In genomic region chr19:31383881-31384280, GRCm38 (mm10) we compare ENCODE assay signal across 11 mouse cellular contexts.
DNase-seq lines count a peak whose midpoint lies in the region; ATAC-seq lines count a peak whose summit lies in the region.
"Had no signal": no experiment of that assay in that cellular context is flagged by ENCODE, and none has a peak within 500 bp of the region (broad histone marks: within the 10 kb centered on the region; RNA-seq: fewer than 3 reads in every experiment).

No protein-coding gene starts in this region.

- ATAC-seq in frontal cortex, adult (ENCODE audit: low TSS enrichment): peak; percentile 98
- no peak for ATAC-seq in megakaryocyte progenitor cell, adult 5-6 weeks (replicated peaks; ENCODE audit: poor library complexity)
- ATAC-seq: CD4-positive, CD25-positive, alpha-beta regulatory T cell, adult 4 months had no signal

- DNase-seq in frontal cortex, postnatal 25 days (ENCODE audit: low spot score in 2 of 2): no peak
- DNase-seq in Muller cell, postnatal 12 days (ENCODE audit: inconsistent ontology term): peak; percentile 54
- DNase-seq in frontal cortex, adult 2 months (ENCODE audit: extremely low spot score in 1 of 2, low spot score in 1 of 2): peak; percentile 8 to 45
- DNase-seq in lung, postnatal 10 days: peak; percentile 35
- no peak for DNase-seq in spleen, postnatal 4 days (ENCODE audit: low spot score in 2 of 2)
- DNase-seq in kidney, adult 8-10 months: no peak
- DNase-seq: kidney, postnatal 14 days; thymus, postnatal 36 days had no signal

Comparison
In these comparisons a context has a peak if more than half of its experiments do, and no peak if none do; other contexts are left out.
1. DNase-seq: peak in Muller cell, postnatal 12 days (single experiment), frontal cortex, adult 2 months (2 of 2) and lung, postnatal 10 days (single experiment); none in frontal cortex, postnatal 25 days (0 of 2), spleen, postnatal 4 days (0 of 2) and kidney, adult 8-10 months (0 of 2).